Mouse (Mus musculus): ENCODE data around the gene Zfp786.

Zfp786 gene

DNA sequence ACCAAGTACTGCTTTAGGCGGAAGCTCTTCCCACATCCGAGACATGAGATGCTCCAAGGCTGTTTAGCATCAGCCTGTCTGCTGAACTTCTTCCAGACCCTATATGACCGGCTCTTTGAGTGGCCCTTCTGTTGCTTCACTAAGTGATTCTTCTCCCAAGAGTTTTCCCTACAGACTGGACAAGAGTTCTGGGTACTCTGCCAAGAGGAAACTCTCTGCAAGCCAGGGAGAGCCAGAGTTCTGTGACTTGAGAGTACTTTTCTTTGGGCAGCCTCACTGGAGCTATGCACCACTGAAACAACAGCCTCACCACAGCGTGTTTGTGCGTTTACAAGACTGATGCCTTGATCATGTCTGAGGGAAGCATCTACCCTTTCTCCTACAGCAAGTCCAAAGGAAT lies 9.4 kb downstream of the Zfp786 start:
- DNase-seq (ENCODE audit: low spot score), result no peak

DNA sequence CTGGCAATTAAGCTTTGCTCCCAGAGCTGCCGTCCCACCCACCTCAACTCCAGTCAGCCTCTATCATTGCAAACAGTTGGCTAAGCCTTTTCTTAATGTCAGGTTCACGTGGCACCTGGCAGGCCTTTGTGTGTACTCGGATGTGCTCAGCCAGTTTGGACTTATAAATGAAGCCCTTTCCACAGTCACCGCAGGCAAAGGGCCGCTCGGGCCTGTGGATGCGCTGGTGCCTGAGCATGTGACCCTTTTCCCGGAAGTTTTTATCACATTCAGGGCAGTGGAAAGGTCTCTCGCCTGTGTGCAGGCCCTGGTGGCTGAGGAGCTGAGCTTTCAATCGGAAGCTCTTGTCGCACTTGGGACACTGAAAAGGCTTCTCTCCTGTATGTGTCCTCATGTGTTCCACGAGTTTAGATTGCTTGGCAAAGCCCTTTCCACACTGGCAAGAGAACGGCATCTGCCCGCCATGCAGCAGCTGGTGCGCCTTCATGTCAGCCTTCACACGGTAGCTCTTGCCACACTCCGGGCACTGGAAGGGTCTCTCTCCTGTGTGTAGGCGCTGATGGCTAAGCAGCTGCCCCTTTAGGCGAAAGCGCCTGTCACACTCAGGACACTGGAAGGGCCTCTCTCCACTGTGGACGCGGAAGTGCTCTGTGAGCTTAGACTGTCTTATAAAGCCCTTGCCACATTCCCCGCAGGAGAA lies 10.9 kb downstream of the Zfp786 start:
- no peak for DNase-seq (ENCODE audit: low spot score)

DNA sequence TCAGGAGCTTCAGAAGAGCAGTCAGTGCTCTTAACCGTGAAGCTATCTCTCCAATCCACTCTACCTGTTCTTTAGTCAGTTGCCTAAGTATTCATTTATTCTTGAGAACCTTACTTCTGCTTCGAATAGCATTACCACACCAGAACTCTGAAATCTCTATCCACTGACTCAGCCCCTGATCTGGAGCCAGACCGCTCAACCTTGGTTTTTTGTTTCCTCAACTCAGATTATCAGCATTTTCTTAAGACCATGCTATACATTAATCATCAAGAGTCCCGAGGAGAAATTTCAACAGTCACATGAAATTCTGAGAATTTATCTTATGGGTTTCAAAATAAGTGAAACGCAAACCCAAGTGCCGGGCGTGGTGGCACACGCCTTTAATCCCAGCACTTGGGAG lies 11.9 kb downstream of the Zfp786 start:
- no peak for DNase-seq (ENCODE audit: low spot score)

DNA sequence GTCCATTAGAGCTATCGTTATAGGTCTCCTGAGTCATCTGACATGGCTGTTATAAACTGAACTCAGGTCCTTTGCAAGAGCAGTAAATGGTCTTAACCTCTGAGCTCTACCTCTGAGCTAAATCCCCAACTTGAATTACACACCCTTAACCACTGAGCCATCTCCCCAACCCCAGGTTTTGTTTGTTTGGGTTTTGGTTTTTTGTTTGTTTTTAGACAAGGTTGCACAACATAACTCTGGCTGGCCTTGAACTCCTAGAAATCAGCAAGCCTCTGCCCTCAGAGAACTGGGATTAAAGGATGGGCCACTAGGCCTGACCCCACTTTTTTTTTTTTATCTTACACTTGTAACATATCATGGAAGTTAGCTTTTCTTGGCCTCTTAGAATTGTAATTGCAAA lies 14.5 kb downstream of the Zfp786 start:
- DNase-seq (ENCODE audit: low spot score), result no peak

DNA sequence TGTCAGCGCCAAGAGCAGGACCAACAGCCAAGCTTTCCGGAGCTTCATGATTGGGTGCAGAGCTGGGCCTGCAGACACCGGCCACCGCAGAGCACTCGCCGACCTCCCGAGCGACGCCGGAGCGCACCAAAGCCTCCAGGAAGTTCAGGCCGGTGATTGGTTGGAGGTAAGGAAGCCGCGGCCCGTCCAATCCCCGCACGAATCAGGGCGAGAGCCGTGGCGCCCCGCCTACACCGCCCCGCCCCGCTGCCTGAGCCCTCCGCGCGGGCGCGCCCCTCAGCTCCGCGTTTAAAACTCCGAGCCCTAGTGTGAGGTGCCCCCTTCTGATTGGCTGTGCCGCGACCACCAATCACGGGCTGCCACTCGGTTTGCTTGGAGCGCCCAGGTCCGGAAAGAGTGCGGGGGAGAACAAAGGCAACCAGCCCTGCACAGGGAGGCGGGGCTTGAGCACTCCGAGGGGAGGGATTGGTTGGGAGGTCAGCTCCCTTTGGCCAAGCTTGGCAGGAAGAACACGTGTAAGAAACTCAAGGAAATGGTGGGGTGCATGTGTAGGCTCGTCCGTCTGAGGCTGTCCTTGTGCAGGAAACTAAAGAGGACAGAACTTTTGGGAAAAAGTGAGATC lies 17.3 kb downstream of the Zfp786 start, which contains the start of gene Pdia4:
Gene Pdia4 (minus strand): TSS at position 174 of the 622 bp plus-strand sequence.
- peak; percentile 95 for DNase-seq (ENCODE audit: low spot score)

DNA sequence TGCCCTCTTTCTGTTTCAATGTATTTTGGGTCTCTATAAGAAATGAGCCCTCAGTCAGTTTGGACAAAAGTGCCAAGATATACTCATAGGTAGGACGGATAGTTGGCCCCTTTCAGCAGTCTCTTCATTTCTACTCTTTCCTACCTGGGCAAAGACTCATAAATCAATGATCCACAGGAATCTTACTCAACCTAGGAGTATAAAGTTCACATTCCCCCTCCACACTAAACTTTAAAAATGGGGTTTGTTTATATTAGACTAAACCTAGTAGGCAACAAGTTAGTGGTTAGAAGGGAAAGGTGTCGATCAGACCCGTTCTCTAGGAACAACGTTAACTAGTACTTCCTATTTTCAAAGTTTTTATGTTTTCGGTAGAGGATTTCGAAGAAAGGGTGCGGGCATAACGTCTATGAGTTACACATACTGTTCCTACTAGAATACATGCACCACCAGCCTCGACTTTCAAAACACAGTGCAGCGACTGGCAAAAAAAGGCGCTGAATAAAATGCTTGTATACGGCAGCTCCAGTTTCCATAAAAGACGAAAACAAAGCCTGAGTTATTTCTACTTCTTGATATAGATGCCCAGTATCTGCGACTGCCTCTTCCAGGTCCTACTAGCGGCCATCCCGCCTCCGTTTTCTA lies 18.3 kb downstream of the Zfp786 start:
- DNase-seq (ENCODE audit: low spot score), result no peak

DNA sequence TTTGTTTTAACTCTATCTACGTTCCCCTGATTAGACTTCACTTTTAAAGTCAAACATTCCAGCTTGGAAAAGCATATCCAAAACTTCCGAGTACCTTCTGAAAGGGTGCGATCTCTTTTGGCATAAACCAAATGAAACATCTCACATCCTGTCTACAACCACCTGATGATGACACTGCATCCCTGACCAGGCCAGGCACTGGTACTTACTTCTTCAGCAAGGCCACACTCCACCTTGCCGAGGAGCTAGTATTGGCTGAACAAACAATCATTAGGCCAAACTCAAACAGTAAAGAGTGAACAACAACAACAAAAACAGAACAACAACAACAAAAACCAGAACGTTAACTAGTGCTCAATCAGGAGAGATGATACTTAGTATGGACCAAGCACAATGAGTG lies 19.3 kb downstream of the Zfp786 start:
- no peak for DNase-seq (ENCODE audit: low spot score)

DNA sequence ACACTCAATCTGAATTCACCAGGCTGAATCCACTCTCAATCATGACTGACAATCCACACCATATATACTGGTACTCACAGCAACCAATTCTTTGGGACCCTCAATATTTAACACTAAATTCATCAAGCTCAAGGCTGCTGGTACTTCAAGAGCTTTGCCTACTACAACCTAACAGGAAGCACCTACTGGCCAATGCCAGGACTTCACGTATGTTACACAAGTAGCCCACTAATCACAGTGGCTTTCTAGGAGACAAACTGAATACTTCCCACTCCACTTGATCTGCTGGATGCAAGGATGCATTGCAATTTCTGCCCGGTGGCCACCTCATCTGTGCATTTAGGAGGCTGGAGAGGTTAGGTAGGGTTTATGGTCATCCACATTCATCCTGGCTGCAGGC lies 20.5 kb downstream of the Zfp786 start:
- no peak for DNase-seq (ENCODE audit: low spot score)

DNA sequence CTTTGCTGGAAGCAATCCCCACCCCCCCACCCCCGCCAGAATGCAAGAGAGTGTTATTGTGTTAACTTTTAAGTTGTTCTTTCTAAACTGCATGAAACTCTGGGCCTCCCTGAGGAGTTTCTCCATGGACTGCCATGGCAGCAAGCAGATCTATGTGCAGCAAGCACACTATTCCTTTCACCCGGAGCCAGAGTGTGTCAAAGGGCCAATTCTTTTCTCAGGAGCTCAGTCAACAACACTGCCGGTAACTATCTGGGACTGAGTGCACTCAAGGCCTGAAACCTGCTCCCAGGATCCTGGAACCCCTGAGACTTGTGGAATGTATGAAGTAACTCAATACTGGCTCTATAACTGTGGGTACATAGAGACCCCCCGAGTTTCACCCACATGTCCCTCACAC lies 21.6 kb downstream of the Zfp786 start:
- DNase-seq (ENCODE audit: low spot score), result no peak

DNA sequence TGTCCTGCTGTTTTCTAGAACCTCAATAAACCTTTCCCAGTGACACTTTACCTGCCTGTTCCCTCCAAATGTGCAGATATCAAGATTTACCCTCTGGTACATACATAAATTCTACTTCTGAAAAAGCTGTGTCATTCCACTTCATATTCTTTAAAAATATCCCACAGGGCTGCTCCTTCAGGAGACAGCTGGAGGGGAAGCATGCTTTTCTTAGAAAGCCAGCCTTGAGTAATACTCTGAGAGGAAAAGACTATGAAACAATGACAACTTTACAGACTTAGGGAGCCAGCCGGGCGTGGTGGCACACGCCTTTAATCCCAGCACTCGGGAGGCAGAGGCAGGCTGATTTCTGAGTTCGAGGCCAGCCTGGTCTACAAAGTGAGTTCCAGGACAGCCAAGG lies 22.1 kb downstream of the Zfp786 start:
- DNase-seq (ENCODE audit: low spot score), result no peak

DNA sequence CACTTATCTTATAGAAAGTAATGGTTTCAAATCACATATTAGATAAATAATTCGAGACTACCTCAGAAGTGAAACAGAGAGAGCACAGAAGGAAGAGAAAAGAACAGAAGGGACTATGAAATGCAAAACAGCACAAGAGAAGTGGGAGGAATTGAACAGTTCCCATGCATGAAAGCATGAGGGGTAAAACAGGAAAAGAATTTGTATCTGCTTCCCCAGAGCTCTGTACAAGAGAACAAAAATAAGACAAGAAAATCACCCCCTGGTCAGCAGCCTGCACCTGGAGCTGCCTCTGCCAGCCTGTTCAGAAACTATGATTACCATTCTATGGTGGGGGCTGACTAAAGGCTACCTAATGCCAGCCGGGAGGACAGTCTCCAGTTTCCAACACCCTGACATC lies 23.2 kb downstream of the Zfp786 start:
- no peak for DNase-seq (ENCODE audit: low spot score)

DNA sequence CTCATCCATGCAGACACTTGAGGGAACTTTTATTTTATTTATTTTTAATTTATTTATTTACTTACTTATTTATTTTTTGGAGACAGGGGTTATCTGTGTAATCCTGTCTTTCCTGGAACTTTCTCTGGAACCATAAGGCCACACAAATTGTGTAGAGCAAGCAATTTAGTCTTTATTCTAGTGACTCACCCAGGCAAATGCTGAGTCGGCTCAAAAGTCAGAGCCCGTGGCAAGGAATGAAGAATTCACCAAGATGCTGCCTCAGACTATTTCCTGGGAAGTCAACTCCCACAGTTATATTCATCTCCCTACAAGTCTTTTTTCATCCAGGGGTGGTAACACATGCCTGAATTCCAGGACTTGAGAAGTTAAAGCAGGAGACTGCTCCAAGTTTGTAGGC lies 25.1 kb downstream of the Zfp786 start:
- no peak for DNase-seq (ENCODE audit: low spot score)

DNA sequence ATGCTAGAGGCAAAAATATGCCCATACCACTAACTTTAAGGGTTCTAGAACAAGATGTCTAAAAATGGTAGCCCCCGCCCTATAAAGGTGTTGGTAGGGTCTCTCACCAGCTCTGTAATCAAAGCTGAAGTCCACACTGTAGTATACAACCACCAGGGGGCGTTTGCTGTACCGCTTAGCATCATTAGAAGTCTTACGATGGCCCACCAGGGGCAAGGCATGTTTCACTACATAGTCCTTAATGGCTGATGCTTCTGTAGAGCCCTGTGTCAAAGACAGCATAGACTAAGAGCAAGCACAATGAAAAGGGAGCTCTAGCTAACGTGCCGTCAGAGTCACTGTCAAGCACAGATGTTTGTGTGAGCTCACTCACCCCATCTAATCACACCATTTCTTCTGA lies 31.6 kb downstream of the Zfp786 start:
- peak; percentile 64 for DNase-seq (ENCODE audit: low spot score)

DNA sequence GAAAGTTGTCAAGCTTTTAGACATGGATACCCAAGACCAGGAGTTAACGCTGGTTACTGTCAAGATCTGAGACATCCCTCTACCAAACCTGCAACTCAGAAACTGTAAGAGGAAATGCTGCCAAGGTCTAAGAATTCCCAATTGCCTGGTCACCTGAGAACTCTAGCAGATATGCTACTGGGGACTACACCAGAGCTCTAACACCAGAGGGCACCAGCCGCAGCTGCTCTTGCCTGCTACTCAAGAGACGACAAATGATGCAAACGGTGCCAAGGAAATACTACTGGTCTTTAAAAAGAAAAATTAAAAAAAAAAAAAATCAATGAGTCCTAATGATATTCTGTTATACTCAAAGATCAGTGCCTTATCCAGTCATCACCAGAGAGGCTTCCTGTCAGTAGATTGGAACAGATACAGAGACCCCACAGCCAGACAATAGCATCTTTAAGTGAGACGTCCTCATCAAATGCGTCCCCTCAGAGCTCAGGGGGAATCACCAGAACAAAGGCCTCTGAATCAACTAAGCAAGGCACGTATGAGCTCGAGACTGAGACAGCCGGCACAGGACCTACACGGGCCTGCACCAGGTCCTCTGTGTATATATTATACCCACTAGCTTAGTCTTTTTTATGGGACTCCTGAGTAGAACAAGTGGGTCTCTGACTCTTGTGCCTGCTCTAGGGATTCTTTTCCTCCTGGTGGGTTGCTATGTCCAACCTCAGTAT lies 36.4 kb downstream of the Zfp786 start:
- no peak for DNase-seq (ENCODE audit: low spot score)

DNA sequence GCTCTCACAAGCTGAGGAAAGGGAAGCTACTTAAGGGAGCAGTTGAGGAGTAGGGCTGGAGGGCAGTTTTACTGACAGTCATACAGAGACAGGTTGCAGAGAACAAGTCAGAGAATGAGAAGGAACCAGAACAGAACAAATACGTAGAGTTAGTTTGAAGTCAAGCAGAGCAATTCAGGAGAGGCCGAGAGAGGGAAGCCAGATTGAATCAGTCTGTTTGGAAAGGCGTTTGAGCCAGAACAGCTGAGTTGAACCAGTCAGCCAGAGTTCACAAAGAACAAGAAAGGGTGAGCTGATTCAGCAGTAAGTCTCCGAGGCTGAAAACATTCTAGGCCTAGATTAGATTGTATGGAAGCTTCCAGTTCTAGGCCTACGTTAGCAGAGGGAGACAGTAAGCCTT lies 37.4 kb downstream of the Zfp786 start:
- DNase-seq (ENCODE audit: low spot score), result no peak

DNA sequence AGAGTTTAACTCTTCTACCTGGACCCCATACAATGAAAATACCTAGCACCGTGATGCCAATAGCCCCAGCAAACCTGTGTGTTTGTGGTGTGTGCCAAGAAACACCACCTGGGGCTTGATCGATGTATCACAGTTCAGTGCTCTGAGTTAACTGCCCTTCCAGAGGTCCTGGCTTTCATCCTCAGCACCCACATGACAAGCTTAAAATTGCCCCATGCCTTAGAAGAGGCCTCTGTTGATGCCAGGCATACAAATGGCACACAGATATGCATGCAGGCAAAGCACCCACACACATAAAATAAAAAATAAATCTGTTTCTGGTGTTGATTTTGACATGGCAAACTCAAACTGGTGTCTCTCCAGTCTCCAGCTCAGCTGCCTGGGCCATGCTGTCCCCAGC lies 38.1 kb downstream of the Zfp786 start:
- no peak for DNase-seq (ENCODE audit: low spot score)

DNA sequence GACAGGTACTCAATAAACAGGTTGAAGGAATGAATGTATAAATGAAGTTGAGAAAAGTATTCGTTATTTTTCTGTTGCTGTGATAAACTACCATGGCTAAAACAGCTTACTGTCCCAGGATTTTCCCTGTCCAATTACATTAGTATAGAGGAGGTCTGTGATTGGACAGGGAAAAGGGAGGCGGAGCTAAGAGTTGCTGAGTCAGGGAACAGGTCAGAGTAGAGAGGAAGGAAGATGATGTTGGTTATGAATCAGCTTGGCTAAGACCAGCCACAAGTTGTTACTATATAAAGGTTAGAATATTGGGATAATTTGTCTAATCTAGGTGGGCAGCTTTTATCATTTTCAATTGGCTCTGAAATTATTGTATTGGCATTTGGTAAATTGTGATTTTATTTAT lies 39.9 kb downstream of the Zfp786 start:
- peak; percentile 68 for DNase-seq (ENCODE audit: low spot score)

DNA sequence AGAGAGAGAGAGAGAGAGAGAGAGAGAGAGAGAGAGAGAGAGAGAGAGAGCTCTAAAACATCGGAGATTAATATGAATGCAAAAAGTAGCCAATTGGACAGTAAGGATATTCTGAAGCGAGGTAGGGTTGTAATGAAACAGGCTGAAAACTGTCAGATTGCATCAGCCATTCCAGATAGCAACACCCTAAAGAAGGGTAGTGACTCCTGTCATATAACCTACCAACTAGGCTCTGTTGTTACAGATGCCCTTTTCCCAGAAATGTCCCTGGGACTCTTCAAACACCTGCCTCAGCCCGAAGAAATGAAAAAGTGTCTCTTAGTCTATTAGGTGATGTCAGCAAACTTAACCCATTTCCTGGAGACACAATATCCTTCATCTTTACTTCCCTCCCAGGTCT lies 41.8 kb downstream of the Zfp786 start:
- no peak for DNase-seq (ENCODE audit: low spot score)

DNA sequence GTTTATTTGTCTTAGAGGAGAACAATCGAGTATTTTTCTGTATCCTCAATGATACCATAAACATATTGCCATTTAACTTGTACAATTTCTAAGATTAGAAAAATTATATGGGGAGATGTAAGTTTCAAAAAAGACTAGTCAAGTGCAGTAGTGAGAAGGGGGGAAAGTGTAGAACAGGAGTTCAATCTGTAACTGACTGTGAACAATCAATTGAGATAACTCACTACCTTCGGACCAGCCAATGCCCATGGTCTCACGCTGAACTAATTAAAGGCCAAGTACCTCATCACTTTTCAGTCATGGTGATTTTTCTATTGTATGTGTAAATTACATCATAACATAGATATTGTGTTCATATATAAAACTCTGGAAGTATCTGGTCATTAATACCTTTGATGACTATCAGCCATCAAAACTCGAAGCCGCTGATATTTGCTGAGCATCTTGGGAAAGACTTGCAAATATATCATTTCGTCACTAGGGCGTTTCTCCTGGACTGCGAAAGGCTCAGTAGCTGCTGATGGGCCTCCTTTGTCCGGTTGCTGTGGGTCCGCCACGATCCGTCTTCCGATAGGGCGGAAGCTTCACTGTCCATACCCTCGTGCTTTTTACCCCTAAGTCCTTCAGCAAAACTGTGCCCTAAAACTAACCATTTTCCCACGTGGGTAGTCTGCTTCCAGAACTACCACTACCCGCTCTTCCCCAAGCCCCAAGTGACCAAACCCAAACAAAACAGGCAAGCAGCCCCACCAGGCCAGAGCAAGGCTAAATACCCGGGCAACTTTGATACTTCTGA lies 42.5 kb downstream of the Zfp786 start:
- DNase-seq (ENCODE audit: low spot score), result peak; percentile 83

DNA sequence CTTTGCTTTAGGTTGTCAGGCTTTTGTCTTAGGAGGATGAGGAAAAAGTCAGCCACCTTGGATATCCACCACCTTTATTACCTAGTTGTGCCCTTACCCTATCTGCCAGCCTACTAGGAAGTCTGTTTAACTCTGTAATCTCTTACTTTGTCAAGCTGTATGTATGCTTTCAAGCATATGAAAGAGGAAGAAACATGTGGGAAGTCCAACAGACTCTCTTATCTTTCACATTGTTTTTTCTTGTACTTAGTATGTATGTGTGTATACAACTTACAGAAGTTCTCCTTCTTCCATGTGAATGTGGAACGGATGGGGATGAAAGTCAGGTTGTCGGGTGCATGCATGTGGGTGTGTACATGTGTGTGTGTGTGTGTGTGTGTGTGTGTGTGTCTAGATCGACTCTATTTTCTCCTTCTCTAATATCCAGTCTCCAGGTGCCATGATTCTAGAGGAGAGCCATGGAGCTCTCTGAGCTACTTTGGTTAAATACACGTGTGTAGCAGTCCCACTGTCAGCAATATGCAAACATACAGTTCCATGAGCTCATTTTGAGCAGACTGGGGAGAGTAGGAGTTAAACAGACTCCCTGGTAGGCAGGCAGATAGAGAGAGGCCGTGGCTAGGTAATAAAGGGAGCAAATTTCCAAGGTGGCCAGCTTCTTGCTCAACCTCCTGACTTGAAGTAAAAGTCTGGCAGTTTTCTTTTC lies 45.8 kb downstream of the Zfp786 start:
- DNase-seq (ENCODE audit: low spot score), result no peak

All from c-Kit-positive CD71-positive TER-119-positive erythroid progenitor cells, embryonic 14.5 days (primary cell).